Comparison of ENCODE assay signal across 9 mouse cellular contexts in the genomic region with DNA sequence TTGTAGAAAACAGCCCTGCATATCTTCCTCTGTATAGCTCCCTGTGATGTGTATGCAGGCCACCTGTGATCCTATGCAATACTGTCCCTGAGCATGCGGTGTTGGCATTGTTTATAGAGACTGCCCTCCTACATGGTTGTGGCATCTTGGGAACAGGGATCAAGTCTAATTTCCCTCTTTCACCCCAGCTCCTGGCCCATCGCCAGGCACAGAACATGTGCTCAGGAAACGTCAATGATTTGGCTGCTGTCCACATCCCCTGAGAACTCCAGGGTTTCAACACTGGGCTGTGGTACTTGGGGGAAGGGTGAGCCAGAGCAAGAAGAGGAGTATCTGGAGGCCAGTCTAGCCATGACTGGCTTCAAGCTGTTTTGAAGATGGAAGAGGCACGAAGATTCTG.
DNase-seq lines count a peak whose midpoint lies in the region; ATAC-seq lines count a peak whose summit lies in the region.
"Had no signal": no experiment of that assay in that cellular context is flagged by ENCODE, and none has a peak within 500 bp of the region (broad histone marks: within the 10 kb centered on the region; RNA-seq: fewer than 3 reads in every experiment).

No protein-coding gene starts in this region.

- no peak overlapping the region for H3K4me2 ChIP-seq in heart, embryonic 11.5 days
- H3K4me2 ChIP-seq in kidney, embryonic 14.5 days (replicated peaks; ENCODE audit: low read depth, low read length), result no peak overlapping the region
- H3K4me2 ChIP-seq in neural tube, embryonic 13.5 days, result peak overlapping the region; percentile 76

- peaks cover 97% of the 10 kb centered on the region for H3K27me3 ChIP-seq in heart, embryonic 11.5 days (ENCODE audit: control insufficient read depth, insufficient read depth, low read length)
- peaks cover 16% of the 10 kb centered on the region; the same call in 1 of the 2 replicates for H3K27me3 ChIP-seq in kidney, embryonic 14.5 days (ENCODE audit: control insufficient read depth, insufficient read depth, low read length)
- H3K27me3 ChIP-seq in neural tube, embryonic 13.5 days, result peaks cover 11% of the 10 kb centered on the region; the same call in 1 of the 2 replicates

- 31% methylated on average over 4 of the region's 4 CpGs for WGBS in heart, embryonic 11.5 days (ENCODE audit: insufficient replicate concordance)
- WGBS in kidney, embryonic 14.5 days, result 36% methylated on average over 4 of the region's 4 CpGs
- 7% methylated on average over 4 of the region's 4 CpGs for WGBS in neural tube, embryonic 13.5 days

- H3K4me3 ChIP-seq in heart, embryonic 11.5 days (ENCODE audit: low read depth, low read length), result no peak overlapping the region
- no peak overlapping the region for H3K4me3 ChIP-seq in kidney, embryonic 14.5 days (ENCODE audit: low read length)
- H3K4me3 ChIP-seq in neural tube, embryonic 13.5 days, result no peak overlapping the region
- H3K4me3 ChIP-seq: megakaryocyte, embryonic 14.5 days had no signal

- H3K9me3 ChIP-seq in heart, embryonic 11.5 days (replicated peaks; ENCODE audit: control insufficient read depth, low read length), result no peaks in the 10 kb centered on the region
- no peaks in the 10 kb centered on the region for H3K9me3 ChIP-seq in kidney, embryonic 14.5 days (ENCODE audit: control insufficient read depth, low read length)
- H3K9me3 ChIP-seq in neural tube, embryonic 13.5 days, result no peaks in the 10 kb centered on the region
- H3K9me3 ChIP-seq: megakaryocyte, embryonic 14.5 days had no signal

- peaks cover 6% of the 10 kb centered on the region for H3K4me1 ChIP-seq in heart, embryonic 11.5 days (ENCODE audit: control insufficient read depth, insufficient read depth, low read length)
- peaks cover 20% of the 10 kb centered on the region for H3K4me1 ChIP-seq in kidney, embryonic 14.5 days (ENCODE audit: control insufficient read depth, insufficient read depth, low read length)
- H3K4me1 ChIP-seq in neural tube, embryonic 13.5 days (replicated peaks), result peaks cover 90% of the 10 kb centered on the region

- H3K9ac ChIP-seq in heart, embryonic 11.5 days (ENCODE audit: low read depth, low read length), result no peak overlapping the region
- H3K9ac ChIP-seq in kidney, embryonic 14.5 days (ENCODE audit: low read depth, low read length), result no peak overlapping the region
- H3K9ac ChIP-seq in neural tube, embryonic 13.5 days, result no peak overlapping the region

- H3K27ac ChIP-seq in heart, embryonic 11.5 days (ENCODE audit: low read depth, low read length), result no peak overlapping the region
- H3K27ac ChIP-seq in kidney, embryonic 14.5 days (ENCODE audit: low read depth, low read length), result no peak overlapping the region
- peak overlapping the region; percentile 92 for H3K27ac ChIP-seq in neural tube, embryonic 13.5 days (replicated peaks)

- ATAC-seq in heart, embryonic 11.5 days (replicated peaks; ENCODE audit: insufficient number of reproducible peaks, low FRiP score, low TSS enrichment), result no peak
- ATAC-seq in kidney, embryonic 14.5 days (ENCODE audit: low FRiP score, low TSS enrichment), result peak; percentile 65; the same call in 1 of the 2 replicates
- peak; percentile 64 for ATAC-seq in neural tube, embryonic 13.5 days (ENCODE audit: low read depth)
- no peak for ATAC-seq in erythroid progenitor cell, adult 5-6 weeks (replicated peaks; ENCODE audit: low FRiP score, poor library complexity, severe bottlenecking)

- intact Hi-C loops in gastrocnemius, postnatal 14 days (cut with DNase I; ENCODE audit: low total_unique reads), result no loop called here

- peak; percentile 75 to 77 for DNase-seq in heart, adult 18-20 months
- peak; percentile 90 for DNase-seq in NIH3T3 (ENCODE audit: low read depth)
- DNase-seq in gastrocnemius, postnatal 14 days, result peak; percentile 72
- no peak for DNase-seq in thymus, postnatal 14 days

- H3K36me3 ChIP-seq in heart, embryonic 11.5 days (ENCODE audit: control insufficient read depth, insufficient read depth, low read length), result no peaks in the 10 kb centered on the region
- H3K36me3 ChIP-seq in kidney, embryonic 14.5 days (ENCODE audit: control insufficient read depth, insufficient read depth, low read length), result no peaks in the 10 kb centered on the region
- no peaks in the 10 kb centered on the region for H3K36me3 ChIP-seq in neural tube, embryonic 13.5 days

Comparison
In these comparisons a context has a peak if more than half of its experiments do, and no peak if none do; other contexts are left out.
1. ATAC-seq: peak in kidney, embryonic 14.5 days (single experiment) and neural tube, embryonic 13.5 days (single experiment); none in heart, embryonic 11.5 days (single experiment) and erythroid progenitor cell, adult 5-6 weeks (single experiment).